Mouse (Mus musculus) gastrocnemius, adult 18-20 months (tissue): ENCODE results near the gene Gm44973. TPM values are rescaled to one million over a fixed set of nuclear protein-coding genes. Genes with fewer than 3 reads are reported as not detected.

ENCODE experiments used
- DNase-seq: peaks from one replicate; pipeline ENCODE4 v3.0.0; 2021; ENCODE audit warnings: low spot score
- total RNA-seq, 2 experiments: library from RNA; stranded (reverse); gene quantifications; 2 replicates each; pipeline ENCODE4 v1.2.3; 2021

Gene Gm44973
- total RNA-seq, 2 experiments from 2014 or later, result not detected

- DNase-seq, result peak; percentile 97
Observed at GRCm38 (mm10) chr7:5080010-5080751, 64.9 kb downstream of the Gm44973 start, which contains the start of gene Epn1. TSS of gene Epn1 (plus strand) at chr7:5080235.

GRCm38 (mm10) chr7:5080815-5081214 is 65.5 kb downstream of the Gm44973 start:
- DNase-seq, result no peak

GRCm38 (mm10) chr7:5081241-5081640 is 65.9 kb downstream of the Gm44973 start:
- DNase-seq, result no peak

- no peak for DNase-seq
Observed at GRCm38 (mm10) chr7:5081939-5082338, 66.6 kb downstream of the Gm44973 start.

Other genes starting within 250 kb of the Gm44973 start
- not detected for gene Fam71e2, start 244.2 kb upstream of the Gm44973 start, total RNA-seq
- under 1 TPM in 1 of 2 experiments, not detected in 1; 0.14 TPM for gene Il11, start 232.6 kb upstream of the Gm44973 start, total RNA-seq
- not detected for gene Tmem190, start 232.6 kb upstream of the Gm44973 start, total RNA-seq
- gene Tmem238, start 225.8 kb upstream of the Gm44973 start, total RNA-seq, result 10 to 100 TPM in 1 of 2 experiments, 1 to 10 TPM in 1; 7.1 to 10.0 TPM
- 100 to 1,000 TPM; 582 to 601 TPM for gene Rpl28, start 222.6 kb upstream of the Gm44973 start, total RNA-seq
- gene Ube2s, start 202.9 kb upstream of the Gm44973 start, total RNA-seq, result 10 to 100 TPM; 84.1 to 86.9 TPM
- not detected for gene Shisa7, start 170.8 kb upstream of the Gm44973 start, total RNA-seq
- 1 to 10 TPM; 6.0 to 8.2 TPM for gene Isoc2b, start 145.2 kb upstream of the Gm44973 start, total RNA-seq
- gene Isoc2a, start 138.3 kb upstream of the Gm44973 start, total RNA-seq, result 10 to 100 TPM; 26.9 to 32.6 TPM
- gene Gm36210, start 109.0 kb upstream of the Gm44973 start, total RNA-seq, result under 1 TPM; 0.18 to 0.64 TPM
- 1 to 10 TPM; 8.7 to 8.9 TPM for gene Zfp628, start 100.3 kb upstream of the Gm44973 start, total RNA-seq
- 1 to 10 TPM; 3.2 to 4.6 TPM for gene Nat14, start 93.5 kb upstream of the Gm44973 start, total RNA-seq
- 1 to 10 TPM; 3.9 to 4.7 TPM for gene Ssc5d, start 89.7 kb upstream of the Gm44973 start, total RNA-seq
- gene Sbk2, start 51.1 kb upstream of the Gm44973 start, total RNA-seq, result 100 to 1,000 TPM in 1 of 2 experiments, 10 to 100 TPM in 1; 37.4 to 119 TPM
- gene Sbk3, start 44.3 kb upstream of the Gm44973 start, total RNA-seq, result 10 to 100 TPM in 1 of 2 experiments, 1 to 10 TPM in 1; 1.8 to 15.5 TPM
- 10 to 100 TPM in 1 of 2 experiments, 1 to 10 TPM in 1; 8.7 to 13.9 TPM for gene Zfp579, start 19.3 kb upstream of the Gm44973 start, total RNA-seq
- gene Zfp524, start 1.1 kb upstream of the Gm44973 start, total RNA-seq, result 1 to 10 TPM; 8.0 to 8.5 TPM
- 10 to 100 TPM; 19.0 to 24.4 TPM for gene Fiz1, start 799 bp upstream of the Gm44973 start, total RNA-seq
- gene Zfp865, start 4.9 kb downstream of the Gm44973 start, total RNA-seq, result 10 to 100 TPM; 12.4 to 13.2 TPM
- not detected for gene Ccdc106, start 5.1 kb downstream of the Gm44973 start, total RNA-seq
- gene 4632433K11Rik, start 18.6 kb downstream of the Gm44973 start, total RNA-seq, result not detected
- gene Zfp784, start 22.9 kb downstream of the Gm44973 start, total RNA-seq, result 1 to 10 TPM; 2.7 to 2.8 TPM
- gene Zfp580, start 36.0 kb downstream of the Gm44973 start, total RNA-seq, result 1 to 10 TPM; 2.4 to 3.7 TPM
- 10 to 100 TPM; 39.0 to 49.6 TPM for gene U2af2, start 46.6 kb downstream of the Gm44973 start, total RNA-seq
- 100 to 1,000 TPM; 161 to 183 TPM for gene Epn1, start 64.7 kb downstream of the Gm44973 start, total RNA-seq
- not detected for gene Rfpl4, start 101.5 kb downstream of the Gm44973 start, total RNA-seq
- 1 to 10 TPM; 2.1 to 2.6 TPM for gene Rasl2-9, start 110.5 kb downstream of the Gm44973 start, total RNA-seq
- not detected for gene Vmn1r55, start 134.2 kb downstream of the Gm44973 start, total RNA-seq
- not detected for gene Vmn1r56, start 181.3 kb downstream of the Gm44973 start, total RNA-seq
- gene Vmn1r57, start 203.0 kb downstream of the Gm44973 start, total RNA-seq, result not detected